Mouse (Mus musculus): ENCODE data around the gene Gm28891.
"Not testable (repeated sequence)": the region's sequence is repeated elsewhere in the genome, so short reads cannot be mapped to it uniquely, and the experiment has no call there.

Gm28891 gene

GRCm38 (mm10) chrY:60240902-60241301, at the start of gene Gm28891:
TSS of gene Gm28891 (plus strand) at chrY:60241202.
- not testable (repeated sequence) for DNase-seq (ENCODE audit: low spot score)

Measured in retina, embryonic 14.5 days (tissue).